Mouse (Mus musculus): ENCODE measurements at regions not wholly inside any gene's neighbourhood (a gene's known extent, or its start where the extent isn't known, plus 50 kb on each side); places are given as distances from the start of the nearest gene placed in this dataset.

DNA sequence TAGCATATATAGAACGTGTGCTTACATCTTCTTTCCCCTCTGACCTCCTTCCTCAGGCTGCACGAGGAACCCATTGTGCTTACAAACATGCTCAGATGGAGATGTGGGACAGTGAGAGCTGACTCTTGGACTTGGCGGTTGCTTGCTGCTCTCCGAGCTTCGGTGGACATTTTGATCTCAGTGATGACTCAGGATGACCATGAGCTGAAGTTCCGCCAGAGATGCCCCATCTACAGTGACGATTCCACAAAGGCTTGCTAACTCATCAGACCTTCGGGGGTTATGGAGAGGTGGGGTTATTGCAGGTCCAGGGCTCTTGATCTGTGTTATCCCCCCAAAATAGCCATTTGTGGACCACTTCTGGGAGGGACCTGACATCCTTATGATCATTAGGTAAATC, 111.8 kb upstream of the Kazn start:
- no peak for DNase-seq

DNA sequence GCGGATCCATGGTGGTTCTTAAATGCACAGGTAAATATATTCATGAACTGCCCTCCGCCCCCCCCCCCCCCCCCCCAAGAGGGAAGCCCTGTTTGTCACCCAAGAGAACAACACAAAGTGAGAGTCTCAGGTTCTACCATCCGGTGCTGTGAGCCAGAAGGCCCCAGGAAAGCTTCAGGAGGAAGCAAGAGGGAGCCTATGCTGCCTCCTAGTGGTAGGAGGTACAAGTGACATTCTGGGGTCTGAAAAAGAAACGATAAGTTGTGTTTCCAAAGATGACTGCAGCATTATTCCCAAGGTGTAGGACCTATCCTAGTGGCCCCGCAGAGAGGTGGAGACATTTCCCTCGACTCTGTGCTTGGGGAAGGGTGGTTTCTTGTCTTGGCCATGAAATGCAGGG, 109.7 kb upstream of the Kazn start:
- peak; percentile 28 to 43 for DNase-seq

GRCm38 (mm10) chr4:142342482-142343206, 103.4 kb upstream of the Kazn start:
- DNase-seq: no peak

GRCm38 (mm10) chr4:142341305-142341704, 102.1 kb upstream of the Kazn start:
- peak in 1 of 2 experiments; percentile 16 for DNase-seq

- peak in 1 of 2 experiments; percentile 14 for DNase-seq
Measured at GRCm38 (mm10) chr4:142340057-142340456, 100.9 kb upstream of the Kazn start.

DNA sequence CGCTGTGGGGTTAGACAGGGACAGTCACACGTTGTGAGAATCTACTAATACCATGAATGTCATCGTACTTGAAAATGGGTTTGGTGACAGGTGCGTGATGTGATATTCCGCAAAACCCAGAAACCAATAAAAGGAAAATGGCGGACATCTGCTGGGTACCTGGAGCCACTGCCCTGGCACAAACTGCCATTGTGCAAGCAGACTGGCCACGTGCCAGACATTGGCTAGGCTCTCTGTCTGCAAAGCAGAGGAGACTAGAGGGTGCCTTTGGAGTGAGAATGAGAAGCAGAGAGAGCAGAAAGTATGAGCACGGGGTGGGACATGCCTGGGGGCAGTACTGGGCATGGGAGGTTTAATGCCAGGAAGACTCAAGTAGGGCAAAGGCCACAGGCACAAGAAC, 98.5 kb upstream of the Kazn start:
- DNase-seq: peak; percentile 58 to 67

DNA sequence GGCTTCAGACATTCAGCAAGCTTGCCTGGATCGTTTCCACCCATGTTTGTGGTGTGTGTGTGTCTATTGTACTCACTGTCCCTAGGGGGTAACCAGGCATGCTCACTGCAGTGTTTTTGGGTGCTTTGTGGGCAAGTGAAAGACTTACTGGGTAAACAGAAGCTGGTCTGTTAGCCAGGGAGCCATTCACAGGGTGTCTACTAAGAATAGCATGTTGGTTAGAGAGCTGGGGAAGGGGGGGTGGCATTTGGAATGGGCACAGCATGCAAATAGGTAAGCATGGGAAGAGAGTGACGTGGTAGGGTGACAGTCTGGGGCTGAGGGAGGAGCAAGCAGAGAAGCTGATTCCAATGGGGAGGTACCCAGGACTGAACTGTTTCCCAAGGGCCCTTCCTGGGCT, 97.7 kb upstream of the Kazn start:
- DNase-seq: no peak

DNA sequence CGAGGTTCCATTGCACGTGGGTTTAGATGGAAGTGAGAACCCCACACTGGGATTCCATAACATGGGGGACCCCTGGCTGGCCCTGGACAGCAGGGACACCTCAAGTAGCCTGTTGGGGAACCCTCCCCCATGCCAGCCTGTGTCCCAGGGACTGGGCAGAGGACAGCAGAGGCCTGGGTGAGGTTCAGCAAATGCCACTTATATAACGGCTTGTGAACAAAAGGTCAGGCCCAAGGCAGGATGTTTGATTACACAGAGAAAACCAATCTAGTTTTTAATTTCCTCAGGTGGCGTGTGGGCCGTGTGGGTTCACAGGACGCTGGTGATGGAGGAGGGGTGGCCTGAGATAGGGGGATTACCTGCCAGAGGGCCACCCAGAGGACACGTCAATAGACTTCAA, 94.9 kb upstream of the Kazn start:
- DNase-seq: no peak

DNA sequence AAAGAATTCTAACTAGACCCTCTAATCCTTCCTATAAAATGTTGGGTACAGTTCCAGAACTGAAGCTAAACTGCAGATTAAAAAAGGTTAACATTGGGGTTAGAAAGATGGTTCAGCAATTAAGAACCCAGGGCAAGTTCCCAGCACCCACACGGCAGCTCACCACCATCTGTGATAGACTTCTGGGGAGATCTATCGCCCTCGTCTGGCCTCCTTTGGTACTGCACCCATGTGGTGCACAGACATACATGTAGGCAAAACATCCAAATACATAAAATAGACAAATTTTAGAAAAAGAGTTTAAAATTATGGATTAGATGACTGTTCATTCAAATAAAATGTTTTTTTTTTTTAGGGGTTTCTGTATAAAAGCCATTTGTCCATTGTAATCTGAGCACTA, 91.4 kb upstream of the Kazn start:
- DNase-seq: no peak

GRCm38 (mm10) chr4:142329600-142329999, 90.4 kb upstream of the Kazn start:
- DNase-seq: peak in 1 of 2 experiments; percentile 16

GRCm38 (mm10) chr4:142326511-142326910, 87.3 kb upstream of the Kazn start:
- no peak for DNase-seq

- DNase-seq: no peak
Measured at GRCm38 (mm10) chr4:142321209-142321863, 82.1 kb upstream of the Kazn start.

- no peak for DNase-seq
Measured at GRCm38 (mm10) chr4:142310282-142310681, 71.1 kb upstream of the Kazn start.

DNA sequence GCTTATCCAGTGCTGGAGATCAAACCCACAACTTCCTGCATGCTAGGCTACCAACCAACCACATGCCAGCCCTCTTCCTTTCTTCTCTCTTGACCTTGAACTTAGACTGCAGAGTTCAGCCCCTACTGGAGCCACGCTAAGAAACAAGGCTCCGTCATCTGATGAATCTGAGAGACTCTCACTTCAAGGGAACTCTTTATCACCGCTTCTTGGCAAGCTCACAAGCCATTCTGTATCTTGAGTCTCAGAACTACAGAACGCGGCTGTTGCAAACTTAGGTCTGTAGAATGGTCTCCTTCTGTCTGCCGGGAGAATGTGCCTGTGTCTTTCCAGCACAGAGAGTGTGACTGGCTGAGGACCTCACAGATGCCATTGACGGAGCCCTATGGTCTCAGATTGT, 69.1 kb upstream of the Kazn start:
- no peak for DNase-seq

- DNase-seq: no peak
Measured at GRCm38 (mm10) chr4:142307321-142307720, 68.1 kb upstream of the Kazn start.

DNA sequence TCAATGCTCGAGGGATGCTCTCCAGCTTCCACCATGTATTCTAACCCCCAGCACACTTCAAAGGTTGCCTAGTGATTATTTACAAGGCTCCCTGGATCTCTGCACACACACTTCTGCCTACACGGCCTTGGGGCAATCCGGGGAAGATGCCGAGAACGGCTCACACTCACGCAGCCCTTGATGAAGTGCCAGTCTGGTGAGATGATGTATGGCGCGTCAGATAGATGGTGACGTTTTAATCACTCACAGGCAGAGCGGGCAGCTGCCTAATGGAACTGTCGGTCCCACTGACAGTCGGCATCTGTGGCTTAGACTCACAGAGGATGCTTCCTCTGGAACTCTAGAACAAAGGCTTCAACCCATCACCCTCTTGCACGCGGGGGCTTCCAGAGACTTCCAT, 66.9 kb upstream of the Kazn start:
- no peak for DNase-seq

DNA sequence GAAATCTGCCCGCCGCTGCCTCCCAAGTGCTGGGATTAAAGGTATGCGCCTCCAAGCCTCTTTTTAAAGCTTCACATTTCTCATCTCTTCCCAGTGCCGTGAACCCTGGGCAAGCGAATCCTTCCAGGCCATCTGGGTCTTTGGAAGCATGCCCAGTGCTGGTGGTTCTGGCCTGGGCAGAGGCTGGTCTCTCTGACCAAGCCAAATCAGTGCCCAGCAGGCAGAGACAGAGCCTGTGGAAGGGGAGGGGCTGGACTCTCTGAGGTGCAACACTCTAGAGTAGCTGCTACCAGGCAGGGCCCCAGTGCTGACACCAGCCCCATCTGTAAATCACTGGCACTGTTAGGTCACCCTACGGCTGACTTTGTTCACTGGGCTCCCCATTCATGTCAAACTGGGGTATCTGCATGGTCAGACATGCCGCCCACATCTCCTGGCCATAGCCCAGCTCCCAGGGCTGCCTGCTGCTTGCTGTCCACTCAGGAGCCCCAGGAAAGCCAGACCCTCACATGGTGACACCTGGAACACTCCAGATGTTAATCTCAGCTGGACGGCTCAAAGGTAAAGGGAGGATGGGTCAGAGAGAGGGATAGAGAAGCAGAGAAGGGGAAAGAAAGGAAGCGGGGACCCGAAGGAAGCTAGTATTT, 64.3 kb upstream of the Kazn start:
- peak; percentile 97 to 99 for DNase-seq

DNA sequence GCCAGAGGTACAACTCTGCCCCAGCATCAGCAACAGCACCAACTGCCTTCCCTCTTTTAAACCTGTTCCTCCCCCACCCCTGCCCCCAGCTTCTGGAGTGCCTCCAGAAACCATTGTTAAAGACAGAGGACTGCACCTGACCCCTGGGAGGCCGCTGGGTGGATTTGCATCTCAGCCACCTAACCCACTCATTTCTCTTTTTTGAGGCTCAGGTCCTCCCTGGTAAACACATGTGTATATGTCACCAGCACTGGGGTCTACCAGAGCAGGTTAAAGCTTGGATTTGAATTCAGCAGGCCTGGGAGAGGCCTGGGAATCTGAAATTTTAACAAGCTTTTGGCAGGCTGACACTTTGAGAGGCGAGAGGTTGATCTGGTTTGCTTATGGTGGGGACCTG, 63.5 kb upstream of the Kazn start:
- peak in 1 of 2 experiments; percentile 27 for DNase-seq

- peak; percentile 48 to 49 for DNase-seq
Measured at GRCm38 (mm10) chr4:142302041-142302723, 63.0 kb upstream of the Kazn start.

GRCm38 (mm10) chr4:142298770-142299337, 59.7 kb upstream of the Kazn start:
- DNase-seq: no peak

DNA sequence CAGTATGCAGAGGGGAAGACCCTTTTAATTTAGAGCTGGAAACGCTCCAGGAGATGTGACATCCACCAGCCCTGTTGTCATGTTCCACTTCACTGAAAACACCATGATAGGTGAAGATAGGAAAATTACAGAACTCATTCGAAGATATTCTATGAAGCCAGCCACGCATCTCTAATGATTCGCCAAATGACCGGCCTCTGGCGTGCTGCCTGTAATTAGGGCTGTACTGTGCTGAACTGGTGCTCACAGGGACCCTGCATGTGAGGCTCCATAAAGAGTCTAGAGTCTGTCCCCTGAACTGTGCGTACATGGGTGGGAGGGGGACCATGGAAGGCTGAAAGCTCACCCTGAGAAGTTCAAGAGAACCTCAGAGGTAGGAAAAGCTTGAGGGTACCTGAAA, 53.6 kb upstream of the Kazn start:
- no peak for DNase-seq

GRCm38 (mm10) chr4:142292334-142292733, 53.1 kb upstream of the Kazn start:
- DNase-seq: no peak

- DNase-seq: no peak
Measured at GRCm38 (mm10) chr4:142291366-142291765, 52.2 kb upstream of the Kazn start.

Data from cerebellum, adult 18-20 months (tissue).